Mouse (Mus musculus): ENCODE data around the gene Srbd1.

DNA sequence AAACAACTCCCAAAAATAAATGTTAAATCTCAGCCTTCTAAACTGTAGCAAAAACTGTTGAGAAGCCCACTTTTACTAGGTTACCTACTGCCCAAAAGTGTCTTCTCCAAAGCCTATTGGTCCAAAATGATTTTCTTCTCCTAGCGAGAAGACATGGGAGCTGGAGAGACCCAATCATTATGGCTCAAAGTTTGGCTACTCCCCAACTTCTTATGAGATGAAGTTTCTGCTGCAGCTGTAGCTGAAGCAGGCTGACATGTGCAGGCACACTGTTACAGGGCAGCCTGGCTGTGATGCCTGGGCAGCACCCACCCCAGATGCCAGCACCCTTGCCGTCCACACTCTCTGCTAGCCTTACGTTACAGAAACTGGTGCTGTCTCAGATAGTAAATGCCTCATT is 105.2 kb downstream of the Srbd1 start:
- TF ChIP-seq POLR2A (IDR thresholded peaks at IDR 0.05; ENCODE audit: extremely low read depth, insufficient read depth, low read length) (no peak), CTCF (IDR thresholded peaks at IDR 0.05; ENCODE audit: extremely low read depth, insufficient read depth, low read length) (no peak)

Data from cortical plate, adult 2 months (tissue).